Mouse (Mus musculus) hindbrain, embryonic 15.5 days (tissue): ENCODE measurements around the gene Tmem91. TPM values are rescaled to one million over a fixed set of nuclear protein-coding genes. Genes with fewer than 3 reads are reported as not detected.

Experiments used
- ATAC-seq: fragments of 200-750 bp; cut with Nextera tagmentation; 2 replicates; pipeline ENCODE4 v1.8.0; 2017; ENCODE audit warnings: low read depth, moderate number of reproducible peaks, moderate TSS enrichment; ENCODE audit not compliant: low FRiP score
- H3K27ac ChIP-seq: fragments of 300-500 bp; sonication (generic); replicated peaks from 2 replicates; pipeline ENCODE4 v1.5.1; 2015; ENCODE audit warnings: mild to moderate bottlenecking, inconsistent platforms
- H3K27me3 ChIP-seq: fragments of 300-500 bp; sonication (generic); 2 replicates; pipeline ENCODE4 v1.6.1; 2015; ENCODE audit warnings: control low read depth, inconsistent platforms
- H3K36me3 ChIP-seq: fragments of 300-500 bp; sonication (generic); 2 replicates; pipeline ENCODE4 v1.6.1; 2015; ENCODE audit warnings: control low read depth, inconsistent platforms
- H3K4me1 ChIP-seq: fragments of 300-500 bp; sonication (generic); replicated peaks from 2 replicates; pipeline ENCODE4 v1.6.1; 2015; ENCODE audit warnings: control low read depth, inconsistent platforms
- H3K4me2 ChIP-seq: fragments of 300-500 bp; sonication (generic); 2 replicates; pipeline ENCODE4 v1.6.1; 2015; ENCODE audit warnings: moderate library complexity, mild to moderate bottlenecking, inconsistent platforms
- H3K4me3 ChIP-seq: fragments of 300-500 bp; sonication (generic); 2 replicates; pipeline ENCODE4 v1.5.1; 2015; ENCODE audit warnings: mild to moderate bottlenecking, inconsistent platforms
- H3K9ac ChIP-seq: fragments of 300-500 bp; sonication (generic); 2 replicates; pipeline ENCODE4 v1.6.1; 2015; ENCODE audit warnings: inconsistent platforms
- H3K9me3 ChIP-seq: fragments of 300-500 bp; sonication (generic); 2 replicates; pipeline ENCODE4 v1.6.1; 2016; ENCODE audit warnings: control low read depth, inconsistent platforms
- WGBS: fragments of 180-500 bp; shearing (Covaris S2); methylation state at CpG from one replicate; pipeline ENCODE4 v1.1.7; 2015; 5-methylcytosine and 5-hydroxymethylcytosine counted together
- polyA plus RNA-seq: library from polyadenylated mRNA; unstranded; fragments of >200 nt; fragmentation: Nextera tagmentation; extraction: Ambion mirVana; gene quantifications from 2 replicates; pipeline ENCODE4 v1.2.1, GENCODE M21; 2015

Tmem91 gene
- polyA plus RNA-seq, 1 experiment from 2014 or later = 72.7 TPM

- Histone ChIP-seq H3K4me1 (peaks cover 28% of the 10 kb centered on the region), H3K4me2 (peak overlapping the region; percentile 56), H3K4me3 (peak overlapping the region; percentile 61), H3K36me3 (no peaks in the 10 kb centered on the region), H3K9ac (peak overlapping the region; percentile 60; the same call in 1 of the 2 replicates), H3K27me3 (peaks cover 4% of the 10 kb centered on the region; the same call in 1 of the 2 replicates), H3K9me3 (no peaks in the 10 kb centered on the region), H3K27ac (peak overlapping the region; percentile 95)
- ATAC-seq = no peak
- 8% methylated on average over 6 of the region's 6 CpGs for WGBS
These were observed 5.0 kb upstream of the Tmem91 start for GRCm38 (mm10) chr7:25679971-25680370.

- no peak overlapping the region for H3K4me2 ChIP-seq
- no peak overlapping the region for H3K4me3 ChIP-seq
- peaks cover 18% of the 10 kb centered on the region for H3K27me3 ChIP-seq
- peak overlapping the region; percentile 61 for H3K27ac ChIP-seq
- no peaks in the 10 kb centered on the region; the same call in 1 of the 2 replicates for H3K36me3 ChIP-seq
- H3K9ac ChIP-seq = no peak overlapping the region
- 87% methylated on average over 7 of the region's 7 CpGs for WGBS
- ATAC-seq = no peak
- peaks cover 32% of the 10 kb centered on the region for H3K4me1 ChIP-seq
- H3K9me3 ChIP-seq = no peaks in the 10 kb centered on the region
These were observed 2.0 kb upstream of the Tmem91 start for GRCm38 (mm10) chr7:25677013-25677412.

- H3K27ac ChIP-seq = peak overlapping the region; percentile 61
- 35% methylated on average over 15 of the region's 15 CpGs for WGBS
These were observed 1.3 kb upstream of the Tmem91 start for GRCm38 (mm10) chr7:25676085-25676781.

GRCm38 (mm10) chr7:25675405-25675804, 439 bp upstream of the Tmem91 start:
- Histone ChIP-seq H3K27me3 (peaks cover 18% of the 10 kb centered on the region), H3K4me3 (peak overlapping the region; percentile 54), H3K9ac (peak overlapping the region; percentile 61; the same call in 1 of the 2 replicates), H3K27ac (no peak overlapping the region), H3K9me3 (no peaks in the 10 kb centered on the region), H3K36me3 (no peaks in the 10 kb centered on the region; the same call in 1 of the 2 replicates), H3K4me2 (peak overlapping the region; percentile 76), H3K4me1 (peaks cover 21% of the 10 kb centered on the region)
- 45% methylated on average over 6 of the region's 6 CpGs for WGBS
- no peak for ATAC-seq

More at GRCm38 (mm10) chr7:25676085-25676781, 1.3 kb upstream of the Tmem91 start:
- H3K27me3 ChIP-seq = peaks cover 18% of the 10 kb centered on the region
- no peaks in the 10 kb centered on the region for H3K9me3 ChIP-seq
- no peak overlapping the region for H3K9ac ChIP-seq
- peak; percentile 20; the same call in 1 of the 2 replicates for ATAC-seq
- peaks cover 24% of the 10 kb centered on the region for H3K4me1 ChIP-seq
- H3K4me3 ChIP-seq = no peak overlapping the region
- no peak overlapping the region for H3K4me2 ChIP-seq
- no peaks in the 10 kb centered on the region; the same call in 1 of the 2 replicates for H3K36me3 ChIP-seq

GRCm38 (mm10) chr7:25674297-25674696, 669 bp downstream of the Tmem91 start:
- peak overlapping the region; percentile 54 for H3K4me3 ChIP-seq
- no peak overlapping the region for H3K27ac ChIP-seq
- H3K4me2 ChIP-seq = peak overlapping the region; percentile 76
- no peaks in the 10 kb centered on the region for H3K9me3 ChIP-seq
- ATAC-seq = peak; percentile 5; the same call in 1 of the 2 replicates
- peaks cover 18% of the 10 kb centered on the region for H3K27me3 ChIP-seq
- H3K9ac ChIP-seq = peak overlapping the region; percentile 61
- WGBS = 25% methylated on average over 9 of the region's 9 CpGs
- H3K4me1 ChIP-seq = peaks cover 14% of the 10 kb centered on the region
- H3K36me3 ChIP-seq = no peaks in the 10 kb centered on the region; the same call in 1 of the 2 replicates

DNA sequence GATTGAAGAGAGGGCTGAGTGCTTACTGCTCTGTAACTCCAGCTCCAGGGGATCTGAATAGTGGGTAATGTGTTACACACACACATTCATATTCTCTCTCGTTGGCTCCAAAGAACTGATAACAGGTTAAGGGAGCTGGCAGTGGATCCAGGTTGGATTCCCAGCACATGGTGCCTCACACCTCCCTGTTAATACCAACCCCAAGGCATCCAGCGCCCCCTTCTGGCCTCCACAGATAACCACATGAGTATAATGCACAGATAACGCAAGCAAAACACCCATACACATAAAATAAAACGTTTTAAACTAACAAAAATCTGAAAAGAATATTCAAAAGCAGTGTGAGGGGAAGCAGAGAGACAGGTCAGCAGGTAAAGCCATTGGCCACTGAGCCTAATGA, 2.5 kb downstream of the Tmem91 start:
- Histone ChIP-seq H3K4me2 (no peak overlapping the region), H3K27me3 (peaks cover 13% of the 10 kb centered on the region), H3K36me3 (peaks cover 11% of the 10 kb centered on the region; the same call in 1 of the 2 replicates), H3K27ac (no peak overlapping the region), H3K4me3 (no peak overlapping the region), H3K9ac (no peak overlapping the region), H3K4me1 (peaks cover 14% of the 10 kb centered on the region), H3K9me3 (no peaks in the 10 kb centered on the region)
- 53% methylated on average over 4 of the region's 4 CpGs for WGBS
- no peak for ATAC-seq

- peaks cover 14% of the 10 kb centered on the region; the same call in 1 of the 2 replicates for H3K36me3 ChIP-seq
- H3K4me1 ChIP-seq = peaks cover 14% of the 10 kb centered on the region
- H3K27ac ChIP-seq = no peak overlapping the region
- H3K4me2 ChIP-seq = no peak overlapping the region
- peaks cover 13% of the 10 kb centered on the region for H3K27me3 ChIP-seq
- WGBS = 76% methylated on average over 2 of the region's 2 CpGs
- no peaks in the 10 kb centered on the region for H3K9me3 ChIP-seq
- no peak overlapping the region for H3K9ac ChIP-seq
- H3K4me3 ChIP-seq = no peak overlapping the region
- ATAC-seq = no peak
These were observed 3.3 kb downstream of the Tmem91 start for GRCm38 (mm10) chr7:25671686-25672085.

GRCm38 (mm10) chr7:25670096-25670495, 4.9 kb downstream of the Tmem91 start:
- H3K27ac ChIP-seq = no peak overlapping the region
- 95% methylated on average over 4 of the region's 4 CpGs for WGBS
- no peak overlapping the region for H3K4me3 ChIP-seq
- H3K9ac ChIP-seq = no peak overlapping the region
- peaks cover 18% of the 10 kb centered on the region; the same call in 1 of the 2 replicates for H3K36me3 ChIP-seq
- H3K4me2 ChIP-seq = no peak overlapping the region
- no peaks in the 10 kb centered on the region for H3K9me3 ChIP-seq
- no peak for ATAC-seq
- H3K27me3 ChIP-seq = peaks cover 13% of the 10 kb centered on the region
- H3K4me1 ChIP-seq = peaks cover 9% of the 10 kb centered on the region

GRCm38 (mm10) chr7:25669631-25670030, 5.3 kb downstream of the Tmem91 start:
- no peak for ATAC-seq
- no peak overlapping the region for H3K4me3 ChIP-seq
- H3K36me3 ChIP-seq = peaks cover 19% of the 10 kb centered on the region
- H3K9ac ChIP-seq = no peak overlapping the region
- peaks cover 13% of the 10 kb centered on the region for H3K27me3 ChIP-seq
- H3K4me1 ChIP-seq = peaks cover 5% of the 10 kb centered on the region
- 80% methylated on average over 9 of the region's 9 CpGs for WGBS
- no peaks in the 10 kb centered on the region for H3K9me3 ChIP-seq
- no peak overlapping the region for H3K4me2 ChIP-seq
- no peak overlapping the region for H3K27ac ChIP-seq

DNA sequence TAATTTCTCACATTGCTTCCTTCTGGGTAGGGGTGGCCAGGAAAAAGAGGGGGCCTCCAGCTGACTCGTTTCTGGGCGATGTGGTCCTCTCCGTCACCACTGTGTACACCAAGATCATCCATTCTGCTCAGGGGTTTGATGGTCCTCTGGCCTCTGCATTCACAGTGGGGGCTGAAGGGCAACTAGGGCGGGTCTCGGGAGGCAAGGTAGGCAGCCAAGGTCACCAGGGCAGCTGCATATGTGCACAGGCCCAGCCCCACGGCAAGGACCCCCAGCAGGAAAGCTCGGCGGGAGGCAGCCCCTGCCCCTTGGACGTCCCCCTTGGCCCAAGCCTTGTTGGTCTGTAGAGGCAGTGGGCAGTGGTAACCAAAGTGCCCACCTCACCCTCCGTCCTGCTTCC, 5.8 kb downstream of the Tmem91 start:
- no peak overlapping the region for H3K27ac ChIP-seq
- H3K4me3 ChIP-seq = no peak overlapping the region
- 87% methylated on average over 10 of the region's 10 CpGs for WGBS
- no peaks in the 10 kb centered on the region for H3K9me3 ChIP-seq
- peaks cover 23% of the 10 kb centered on the region for H3K36me3 ChIP-seq
- ATAC-seq = no peak
- no peak overlapping the region for H3K4me2 ChIP-seq
- peaks cover 12% of the 10 kb centered on the region for H3K27me3 ChIP-seq
- H3K4me1 ChIP-seq = no peaks in the 10 kb centered on the region
- no peak overlapping the region for H3K9ac ChIP-seq

DNA sequence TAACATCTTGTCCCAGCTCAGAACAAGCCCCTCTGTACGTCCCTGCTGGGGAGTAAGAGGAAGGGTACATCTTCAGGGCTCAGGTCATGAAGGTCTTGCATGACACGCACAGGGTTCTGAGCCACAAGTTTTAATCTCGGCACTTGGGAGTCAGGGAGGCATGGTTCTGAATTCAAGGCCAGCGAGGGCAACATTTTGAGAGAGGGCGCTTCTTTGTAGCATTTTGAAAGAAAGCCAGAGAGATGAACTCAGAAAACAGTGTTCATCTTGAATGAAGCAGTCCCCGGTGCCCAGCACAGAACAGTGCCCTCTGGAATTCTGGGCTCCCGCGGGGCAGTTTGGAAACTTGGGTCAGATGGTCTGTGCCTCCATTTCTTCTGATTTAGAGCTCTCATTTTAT, 8.6 kb downstream of the Tmem91 start:
- H3K36me3 ChIP-seq = peaks cover 26% of the 10 kb centered on the region
- ATAC-seq = no peak
- WGBS = 96% methylated on average over 8 of the region's 8 CpGs
- H3K4me1 ChIP-seq = no peaks in the 10 kb centered on the region
- H3K4me3 ChIP-seq = no peak overlapping the region
- no peak overlapping the region for H3K4me2 ChIP-seq
- H3K27ac ChIP-seq = no peak overlapping the region
- H3K9me3 ChIP-seq = no peaks in the 10 kb centered on the region
- no peaks in the 10 kb centered on the region for H3K27me3 ChIP-seq
- H3K9ac ChIP-seq = no peak overlapping the region

DNA sequence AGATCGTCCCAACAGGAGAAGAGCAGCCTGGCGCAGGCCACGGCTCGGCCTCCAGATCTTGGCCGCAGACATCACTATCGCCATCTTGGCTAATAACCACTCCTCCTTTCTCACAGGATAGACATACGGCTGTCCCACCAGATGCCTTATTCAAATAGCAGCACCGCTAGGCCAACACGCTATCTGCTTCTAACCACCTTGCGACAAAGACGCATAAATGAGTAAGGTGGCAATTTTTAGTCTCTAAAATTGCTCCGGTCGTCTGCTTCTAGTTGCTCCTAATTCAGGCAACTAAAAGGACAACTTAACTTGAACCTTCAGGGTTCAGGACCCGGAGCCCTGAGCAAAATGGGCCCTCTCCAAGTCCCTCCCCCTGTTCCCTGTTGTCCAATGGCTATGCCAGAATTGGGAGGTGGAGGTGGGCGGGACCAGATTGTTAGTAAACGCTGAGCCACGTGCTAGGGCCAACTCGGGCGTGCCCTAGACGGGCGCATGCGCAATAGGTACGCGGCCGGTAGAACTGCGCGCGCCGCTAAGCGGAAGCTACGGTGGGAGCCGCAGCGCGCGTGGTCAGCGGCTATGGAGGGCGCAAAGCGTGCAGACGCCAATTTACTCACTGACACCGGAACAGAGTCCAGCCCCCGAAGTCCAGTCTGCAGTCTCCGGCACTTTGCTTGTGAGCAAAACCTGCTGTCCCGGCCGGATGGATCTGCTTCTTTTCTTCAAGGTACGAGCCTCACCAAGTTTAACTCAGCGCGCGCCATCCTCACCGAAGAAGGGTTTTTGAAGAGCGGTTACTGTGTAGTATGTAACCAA, 16.1 kb downstream of the Tmem91 start, which contains the start of the genes Bckdha and Exosc5:
TSS of gene Bckdha (minus strand) at position 325 of the 816 bp plus-strand sequence.
TSS of gene Exosc5 (plus strand) at position 508 of the 816 bp plus-strand sequence.
- Histone ChIP-seq H3K4me2 (peak within 1 kb of the TSS; percentile 67), H3K36me3 (no peaks in the 10 kb centered on the region), H3K9ac (peak within 1 kb of the TSS; percentile 71), H3K27me3 (no peaks in the 10 kb centered on the region), H3K4me1 (peaks cover 33% of the 10 kb centered on the region), H3K4me3 (peak within 1 kb of the TSS; percentile 69), H3K9me3 (no peaks in the 10 kb centered on the region), H3K27ac (peak within 1 kb of the TSS; percentile 84)
- peak; percentile 98 for ATAC-seq
- WGBS = under 1% methylated on average over 50 of the region's 50 CpGs
